Mouse (Mus musculus): Measurements from ENCODE around the gene Mindy1.
"Not testable (repeated sequence)": the region's sequence is repeated elsewhere in the genome, so short reads cannot be mapped to it uniquely, and the experiment has no call there.

Gene Mindy1

GRCm38 (mm10) chr3:95317414-95318080 lies 36.4 kb downstream of the Mindy1 start:
- ATAC-seq (ENCODE audit: insufficient number of reproducible peaks, low FRiP score, low TSS enrichment): no peak; the same call in 1 of the 2 replicates

- ATAC-seq (ENCODE audit: insufficient number of reproducible peaks, low FRiP score, low TSS enrichment): no peak
Observed at GRCm38 (mm10) chr3:95318548-95318947, 37.4 kb downstream of the Mindy1 start.

- no peak for ATAC-seq (ENCODE audit: insufficient number of reproducible peaks, low FRiP score, low TSS enrichment)
Observed at GRCm38 (mm10) chr3:95319110-95319509, 38.0 kb downstream of the Mindy1 start.

- no peak for ATAC-seq (ENCODE audit: insufficient number of reproducible peaks, low FRiP score, low TSS enrichment)
Observed at GRCm38 (mm10) chr3:95319701-95320625, 38.8 kb downstream of the Mindy1 start.

GRCm38 (mm10) chr3:95323429-95323828 lies 42.3 kb downstream of the Mindy1 start:
- no peak for ATAC-seq (ENCODE audit: insufficient number of reproducible peaks, low FRiP score, low TSS enrichment)

- no peak for ATAC-seq (ENCODE audit: insufficient number of reproducible peaks, low FRiP score, low TSS enrichment)
Observed at GRCm38 (mm10) chr3:95324454-95325144, 43.5 kb downstream of the Mindy1 start.

- ATAC-seq (ENCODE audit: insufficient number of reproducible peaks, low FRiP score, low TSS enrichment): no peak
Observed at GRCm38 (mm10) chr3:95328803-95329404, 47.8 kb downstream of the Mindy1 start.

GRCm38 (mm10) chr3:95331528-95331927 lies 50.4 kb downstream of the Mindy1 start:
- no peak for ATAC-seq (ENCODE audit: insufficient number of reproducible peaks, low FRiP score, low TSS enrichment)

- no peak for ATAC-seq (ENCODE audit: insufficient number of reproducible peaks, low FRiP score, low TSS enrichment)
Observed at GRCm38 (mm10) chr3:95337345-95337744, 56.2 kb downstream of the Mindy1 start.

GRCm38 (mm10) chr3:95338251-95338650 lies 57.1 kb downstream of the Mindy1 start:
- ATAC-seq (ENCODE audit: insufficient number of reproducible peaks, low FRiP score, low TSS enrichment): no peak

- ATAC-seq (ENCODE audit: insufficient number of reproducible peaks, low FRiP score, low TSS enrichment): not testable (repeated sequence)
Observed at GRCm38 (mm10) chr3:95343356-95344000, 62.3 kb downstream of the Mindy1 start.

Data from cerebellum, adult (tissue).